Mouse (Mus musculus): ENCODE measurements around the gene Crhbp. TPM values are rescaled to one million over a fixed set of nuclear protein-coding genes. Genes with fewer than 3 reads are reported as not detected.

Crhbp gene
- polyA plus RNA-seq, 1 experiment: 0.32 TPM

- TF ChIP-seq E2F4 (IDR thresholded peaks at IDR 0.05; ENCODE audit: insufficient read depth): no peak
- TF ChIP-seq CEBPB (IDR thresholded peaks at IDR 0.05; ENCODE audit: insufficient read depth, poor library complexity, severe bottlenecking): 0 out of 2 replicates have a peak, but pooled peaks have one; percentile 26
- TF ChIP-seq POLR2AphosphoS2 (IDR thresholded peaks at IDR 0.05; ENCODE audit: insufficient read length, low read depth): no peak
- TF ChIP-seq USF1 (IDR thresholded peaks at IDR 0.05; ENCODE audit: low read depth): no peak
- no peak for TF ChIP-seq REST (IDR thresholded peaks at IDR 0.05; ENCODE audit: insufficient read depth, insufficient read length)
- TF ChIP-seq POLR2A (IDR thresholded peaks at IDR 0.05; ENCODE audit: insufficient read length, low read depth): no peak
- no peak for TF ChIP-seq TCF3 (IDR thresholded peaks at IDR 0.05; ENCODE audit: insufficient read length, low read depth)
Observed at GRCm38 (mm10) chr13:95443376-95444233, 1.1 kb downstream of the Crhbp start.

DNA sequence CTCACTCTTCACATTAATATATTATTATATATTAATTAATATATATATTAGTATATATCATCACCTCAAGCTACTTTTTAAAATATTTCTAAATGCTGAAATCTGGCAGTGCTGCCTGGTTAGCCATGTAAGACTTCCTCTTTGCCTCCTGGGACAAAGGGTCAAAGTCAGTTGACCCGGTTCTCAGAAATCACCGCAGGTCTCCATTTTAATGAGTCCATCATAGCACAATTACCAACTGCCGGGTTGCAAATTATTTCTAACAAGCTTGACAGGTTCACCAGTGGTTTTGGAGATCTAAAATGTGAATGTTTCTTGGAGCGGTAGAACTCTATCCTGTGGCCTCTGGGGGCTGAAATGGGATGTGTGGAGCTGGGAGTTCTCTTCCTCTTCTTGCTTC lies 1.8 kb downstream of the Crhbp start:
- Histone ChIP-seq H3K4me3 (no peak overlapping the region), H3K27me3 (ENCODE audit: control insufficient read depth, insufficient read depth, insufficient read length) (no peaks in the 10 kb centered on the region), H3K36me3 (ENCODE audit: control insufficient read depth, insufficient read depth) (no peaks in the 10 kb centered on the region), H3ac (ENCODE audit: control insufficient read depth, insufficient read length) (no peak overlapping the region), H3K4me2 (ENCODE audit: low read depth) (no peak overlapping the region), H3K79me2 (ENCODE audit: control insufficient read depth, insufficient read depth) (no peaks in the 10 kb centered on the region)
- TF ChIP-seq MYOG (IDR thresholded peaks at IDR 0.05; ENCODE audit: control insufficient read depth in 1 of 3, insufficient read depth in 1 of 3, insufficient read length in 2 of 3, low read depth in 2 of 3) (no peak), MAX (IDR thresholded peaks at IDR 0.05; ENCODE audit: low read depth) (no peak), MYOD1 (IDR thresholded peaks at IDR 0.05; ENCODE audit: control insufficient read depth in 1 of 3, insufficient read length in 2 of 3, low read depth in 2 of 3) (no peak), REST (IDR thresholded peaks at IDR 0.05; ENCODE audit: insufficient read depth, insufficient read length) (no peak), SRF (IDR thresholded peaks at IDR 0.05; ENCODE audit: control insufficient read depth, insufficient read length, low read depth) (no peak), TCF12 (IDR thresholded peaks at IDR 0.05; ENCODE audit: insufficient read depth, poor library complexity, severe bottlenecking) (no peak), CEBPB (IDR thresholded peaks at IDR 0.05; ENCODE audit: insufficient read depth, poor library complexity, severe bottlenecking) (no peak), USF1 (IDR thresholded peaks at IDR 0.05; ENCODE audit: low read depth) (no peak), POLR2AphosphoS2 (IDR thresholded peaks at IDR 0.05; ENCODE audit: insufficient read length, low read depth) (no peak), POLR2A (IDR thresholded peaks at IDR 0.05; ENCODE audit: insufficient read length, low read depth) (no peak), TCF3 (IDR thresholded peaks at IDR 0.05; ENCODE audit: insufficient read length, low read depth) (no peak), E2F4 (IDR thresholded peaks at IDR 0.05; ENCODE audit: insufficient read depth) (no peak)

More at GRCm38 (mm10) chr13:95443376-95444233, 1.1 kb downstream of the Crhbp start:
- no peaks in the 10 kb centered on the region for H3K79me2 ChIP-seq (ENCODE audit: control insufficient read depth, insufficient read depth)
- H3K4me2 ChIP-seq (ENCODE audit: low read depth): peak overlapping the region; percentile 42
- H3K4me3 ChIP-seq: no peak overlapping the region
- no peaks in the 10 kb centered on the region for H3K36me3 ChIP-seq (ENCODE audit: control insufficient read depth, insufficient read depth)
- no peaks in the 10 kb centered on the region for H3K27me3 ChIP-seq (ENCODE audit: control insufficient read depth, insufficient read depth, insufficient read length)
- H3ac ChIP-seq (ENCODE audit: control insufficient read depth, insufficient read length): no peak overlapping the region

GRCm38 (mm10) chr13:95439569-95439968 lies 5.2 kb downstream of the Crhbp start:
- Histone ChIP-seq H3ac (ENCODE audit: control insufficient read depth, insufficient read length) (no peak overlapping the region), H3K27me3 (ENCODE audit: control insufficient read depth, insufficient read depth, insufficient read length) (no peaks in the 10 kb centered on the region), H3K4me3 (no peak overlapping the region), H3K4me2 (ENCODE audit: low read depth) (no peak overlapping the region), H3K79me2 (ENCODE audit: control insufficient read depth, insufficient read depth) (no peaks in the 10 kb centered on the region), H3K36me3 (ENCODE audit: control insufficient read depth, insufficient read depth) (no peaks in the 10 kb centered on the region)
- no peak for TF ChIP-seq REST (IDR thresholded peaks at IDR 0.05; ENCODE audit: insufficient read depth, insufficient read length)
- TF ChIP-seq POLR2AphosphoS2 (IDR thresholded peaks at IDR 0.05; ENCODE audit: insufficient read length, low read depth): no peak
- TF ChIP-seq MYOD1 (IDR thresholded peaks at IDR 0.05; ENCODE audit: control insufficient read depth in 1 of 3, insufficient read length in 2 of 3, low read depth in 2 of 3): no peak
- no peak for TF ChIP-seq USF1 (IDR thresholded peaks at IDR 0.05; ENCODE audit: low read depth)
- TF ChIP-seq MAX (IDR thresholded peaks at IDR 0.05; ENCODE audit: low read depth): no peak
- no peak for TF ChIP-seq POLR2A (IDR thresholded peaks at IDR 0.05; ENCODE audit: insufficient read length, low read depth)
- TF ChIP-seq SRF (IDR thresholded peaks at IDR 0.05; ENCODE audit: control insufficient read depth, insufficient read length, low read depth): no peak
- TF ChIP-seq TCF3 (IDR thresholded peaks at IDR 0.05; ENCODE audit: insufficient read length, low read depth): no peak
- no peak for TF ChIP-seq TCF12 (IDR thresholded peaks at IDR 0.05; ENCODE audit: insufficient read depth, poor library complexity, severe bottlenecking)
- TF ChIP-seq E2F4 (IDR thresholded peaks at IDR 0.05; ENCODE audit: insufficient read depth): no peak
- TF ChIP-seq CEBPB (IDR thresholded peaks at IDR 0.05; ENCODE audit: insufficient read depth, poor library complexity, severe bottlenecking): no peak
- no peak for TF ChIP-seq MYOG (IDR thresholded peaks at IDR 0.05; ENCODE audit: control insufficient read depth in 1 of 3, insufficient read depth in 1 of 3, insufficient read length in 2 of 3, low read depth in 2 of 3)

GRCm38 (mm10) chr13:95431760-95432159 lies 13.0 kb downstream of the Crhbp start:
- H3ac ChIP-seq (ENCODE audit: control insufficient read depth, insufficient read length): no peak overlapping the region
- H3K4me3 ChIP-seq: no peak overlapping the region
- no peaks in the 10 kb centered on the region for H3K79me2 ChIP-seq (ENCODE audit: control insufficient read depth, insufficient read depth)
- no peaks in the 10 kb centered on the region for H3K27me3 ChIP-seq (ENCODE audit: control insufficient read depth, insufficient read depth, insufficient read length)
- no peaks in the 10 kb centered on the region for H3K36me3 ChIP-seq (ENCODE audit: control insufficient read depth, insufficient read depth)
- no peak overlapping the region for H3K4me2 ChIP-seq (ENCODE audit: low read depth)
- no peak for TF ChIP-seq E2F4 (IDR thresholded peaks at IDR 0.05; ENCODE audit: insufficient read depth)
- TF ChIP-seq MYOG (IDR thresholded peaks at IDR 0.05; ENCODE audit: control insufficient read depth in 1 of 3, insufficient read depth in 1 of 3, insufficient read length in 2 of 3, low read depth in 2 of 3): no peak
- no peak for TF ChIP-seq MAX (IDR thresholded peaks at IDR 0.05; ENCODE audit: low read depth)
- TF ChIP-seq POLR2A (IDR thresholded peaks at IDR 0.05; ENCODE audit: insufficient read length, low read depth): no peak
- no peak for TF ChIP-seq POLR2AphosphoS2 (IDR thresholded peaks at IDR 0.05; ENCODE audit: insufficient read length, low read depth)
- no peak for TF ChIP-seq REST (IDR thresholded peaks at IDR 0.05; ENCODE audit: insufficient read depth, insufficient read length)
- no peak for TF ChIP-seq TCF3 (IDR thresholded peaks at IDR 0.05; ENCODE audit: insufficient read length, low read depth)

Measured in myocyte (in vitro differentiated cells).